Mouse (Mus musculus): ENCODE data around the gene St6gal1.
A peak's percentile ranks its signal among the peaks of the same experiment; 100 is the strongest.

The St6gal1 gene

DNA sequence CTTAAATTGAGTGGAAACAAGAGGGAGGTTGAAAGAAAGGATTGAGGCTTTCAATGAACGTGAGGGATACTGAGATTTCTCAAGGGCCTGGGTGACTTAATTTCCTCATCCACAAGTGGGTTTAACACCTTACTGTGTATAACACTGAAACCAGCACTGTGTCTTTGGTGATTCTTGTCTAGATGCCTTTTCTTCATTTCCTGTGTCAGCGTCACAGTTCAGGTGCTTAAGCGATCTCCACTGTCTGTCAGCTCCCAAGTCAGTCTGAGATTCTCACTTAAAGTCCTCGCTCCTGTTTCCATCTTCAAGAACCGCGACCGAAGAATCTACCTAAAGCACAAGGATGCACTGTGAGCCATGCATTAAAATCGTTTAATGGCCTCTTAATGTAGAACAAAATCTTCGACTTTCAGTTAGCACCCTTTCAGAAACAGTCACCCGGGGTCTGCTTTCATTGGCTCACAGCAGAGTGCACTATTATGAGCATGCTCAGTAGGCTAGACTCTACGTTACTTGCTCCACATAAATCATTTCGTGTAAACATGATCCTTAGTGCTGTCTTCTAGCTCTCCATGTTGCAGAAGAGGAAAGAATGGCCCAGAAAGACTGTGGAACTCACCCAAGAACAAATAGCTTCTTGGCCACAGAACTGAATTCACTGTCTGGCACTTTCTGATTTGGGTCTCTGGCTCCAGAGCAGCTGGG, 1.2 kb upstream of the St6gal1 start:
- no peak for DNase-seq (ENCODE audit: low spot score in 2 of 2)

DNA sequence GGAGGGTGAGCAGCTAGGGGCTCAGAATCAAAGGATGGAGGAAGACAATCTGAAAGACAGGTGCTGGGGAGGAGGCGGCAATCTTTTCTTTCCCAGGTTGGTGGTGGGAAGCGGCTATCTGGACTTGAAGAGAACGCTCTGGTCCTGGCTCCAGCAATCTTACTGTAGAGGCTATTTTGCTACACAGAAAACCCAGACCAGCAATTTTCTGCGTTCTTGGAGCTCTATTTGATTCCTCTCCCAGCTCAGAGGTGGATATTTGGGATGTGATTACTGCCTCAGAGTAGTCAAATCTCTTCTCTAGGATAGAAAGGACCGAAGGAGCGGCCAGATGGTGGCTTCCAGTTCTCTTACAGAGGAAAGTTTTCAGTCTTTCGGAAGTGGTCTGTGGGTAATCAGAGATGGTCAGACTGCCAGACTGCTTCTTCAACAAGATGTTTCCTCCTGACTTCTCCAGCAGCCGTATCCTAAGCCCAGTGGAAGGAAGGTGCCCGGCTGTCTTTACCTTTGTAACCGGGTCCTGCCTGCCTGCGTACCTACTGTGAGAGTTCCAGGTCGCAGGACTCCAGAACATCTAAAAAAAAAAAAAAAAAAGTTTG, 570 bp upstream of the St6gal1 start:
- DNase-seq (ENCODE audit: low spot score in 2 of 2), result no peak

GRCm38 (mm10) chr16:23225069-23225721, 655 bp downstream of the St6gal1 start:
- peak; percentile 13 to 35 for DNase-seq (ENCODE audit: low spot score in 2 of 2)

DNA sequence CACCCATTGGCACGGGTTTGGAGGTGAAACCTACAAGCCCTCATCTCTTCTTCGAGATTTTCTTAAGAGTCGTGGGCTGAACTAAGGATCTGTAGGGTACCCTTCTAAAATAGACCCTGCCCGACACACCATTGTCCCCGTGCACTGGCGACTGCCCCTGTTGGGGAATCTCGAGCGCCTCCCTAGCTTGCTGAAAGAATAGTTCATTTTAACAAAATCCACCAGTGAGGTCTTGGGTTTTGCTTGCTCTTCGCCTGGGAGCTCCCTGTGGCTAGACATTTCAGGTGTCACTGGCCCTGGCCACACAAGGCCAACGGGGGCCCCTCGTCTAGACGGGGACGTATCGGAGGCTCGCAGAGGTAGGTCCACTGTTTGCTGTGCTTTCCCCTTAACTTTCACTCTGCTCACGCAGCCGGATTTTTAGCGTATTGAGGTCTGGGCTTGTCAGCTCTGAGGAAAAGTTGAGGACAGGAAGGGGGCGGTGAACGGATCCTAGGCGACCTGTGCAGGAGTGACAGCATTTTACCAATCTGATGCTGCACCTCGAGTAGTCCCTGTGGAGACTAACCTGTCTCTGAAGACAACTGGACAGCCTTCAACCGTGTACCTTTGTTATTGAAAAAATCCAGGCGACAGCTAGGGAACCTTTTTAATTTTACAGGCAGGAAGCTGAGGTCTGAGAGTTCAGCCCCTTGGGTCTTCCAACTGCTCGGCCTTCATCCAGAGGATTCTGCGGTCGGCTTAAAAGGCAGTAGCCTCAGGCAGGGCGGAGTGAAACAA, 1.5 kb downstream of the St6gal1 start:
- DNase-seq (ENCODE audit: low spot score in 2 of 2), result peak; percentile 27 to 41

DNA sequence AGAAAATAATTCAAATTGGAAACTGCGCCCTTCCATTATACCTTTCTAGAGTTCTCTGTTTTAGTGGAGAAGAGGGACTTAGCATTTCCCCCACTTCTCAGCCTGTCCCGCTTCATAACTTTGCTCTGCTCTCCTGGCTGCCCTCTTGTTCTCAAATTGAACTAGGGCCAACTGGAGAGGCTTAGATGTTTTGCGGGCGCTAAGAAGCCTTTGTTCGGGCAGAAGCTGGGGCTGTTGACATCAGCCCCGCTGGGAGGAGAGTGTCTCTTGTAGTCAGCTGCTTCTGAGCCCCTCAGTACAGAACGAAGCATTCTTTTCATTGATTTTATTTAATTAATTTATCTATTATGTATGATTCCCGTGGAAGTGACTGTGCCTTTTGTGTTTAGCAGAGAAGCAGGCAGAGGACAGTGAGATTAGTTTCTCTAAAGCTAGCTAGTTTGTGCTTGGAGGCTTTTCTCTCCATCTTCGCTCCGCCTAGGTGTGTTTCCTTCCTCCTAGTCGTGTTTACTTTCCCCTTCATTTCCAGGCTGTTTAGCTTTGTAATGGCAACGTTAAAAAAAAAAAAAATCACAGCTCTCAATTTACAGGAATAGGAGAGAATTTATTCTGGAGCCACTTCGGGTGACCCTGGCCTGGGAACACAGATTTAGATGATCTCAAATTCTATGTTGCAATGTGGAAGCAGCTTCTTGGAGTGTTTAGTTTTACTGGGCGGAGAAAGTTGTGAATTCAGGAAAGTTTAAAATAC, 2.2 kb downstream of the St6gal1 start:
- DNase-seq (ENCODE audit: low spot score in 2 of 2), result no peak

GRCm38 (mm10) chr16:23227851-23228250, 3.3 kb downstream of the St6gal1 start:
- no peak for DNase-seq (ENCODE audit: low spot score in 2 of 2)

- DNase-seq (ENCODE audit: low spot score in 2 of 2), result no peak
Measured at GRCm38 (mm10) chr16:23228486-23228885, 3.9 kb downstream of the St6gal1 start.

DNA sequence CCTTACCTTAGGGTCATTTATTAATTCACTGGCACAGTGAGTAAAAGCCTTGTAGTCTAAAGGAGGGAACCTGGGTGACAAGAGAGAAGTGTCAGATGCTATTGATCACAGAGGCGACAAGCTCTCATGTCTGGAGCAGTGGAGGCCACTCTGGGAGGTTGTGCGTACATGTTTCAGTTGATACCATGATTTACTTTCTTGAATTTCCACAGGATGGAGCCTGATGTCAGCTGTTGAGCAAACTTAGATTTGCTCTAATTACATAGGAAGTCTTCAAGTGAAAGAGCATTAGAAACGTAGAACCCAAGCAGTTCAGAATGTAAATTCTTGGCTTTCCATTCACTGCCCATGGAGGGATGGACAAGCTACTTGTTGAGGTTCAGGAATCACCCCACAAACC, 5.4 kb downstream of the St6gal1 start:
- DNase-seq (ENCODE audit: low spot score in 2 of 2), result no peak

GRCm38 (mm10) chr16:23231168-23231567, 6.6 kb downstream of the St6gal1 start:
- peak in 1 of 2 experiments; percentile 27 for DNase-seq (ENCODE audit: low spot score in 2 of 2)

- DNase-seq (ENCODE audit: low spot score in 2 of 2), result no peak
Measured at GRCm38 (mm10) chr16:23232691-23233090, 8.2 kb downstream of the St6gal1 start.

DNA sequence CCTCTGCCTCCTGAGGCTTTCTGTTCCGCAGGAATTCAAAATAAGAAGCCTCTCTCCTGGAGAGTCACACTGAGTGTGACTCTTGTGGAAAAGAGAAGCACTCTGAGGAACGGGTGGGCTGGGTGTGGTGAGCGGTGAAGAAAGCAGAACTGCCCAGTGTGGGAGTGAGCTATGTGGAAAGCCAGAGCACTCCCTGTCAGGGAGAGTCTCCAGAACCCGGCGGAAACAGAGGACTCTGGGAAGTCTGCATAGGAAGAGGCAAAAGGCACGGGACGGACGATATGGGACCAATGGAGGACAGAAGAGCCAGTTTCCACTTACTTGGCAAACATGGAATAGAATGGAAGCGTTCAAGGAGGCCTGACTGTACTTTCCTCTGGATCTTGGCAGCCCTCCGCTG, 9.0 kb downstream of the St6gal1 start:
- DNase-seq (ENCODE audit: low spot score in 2 of 2), result peak; percentile 29 to 56

- no peak for DNase-seq (ENCODE audit: low spot score in 2 of 2)
Measured at GRCm38 (mm10) chr16:23234557-23234956, 10.0 kb downstream of the St6gal1 start.

- DNase-seq (ENCODE audit: low spot score in 2 of 2), result no peak
Measured at GRCm38 (mm10) chr16:23235173-23235694, 10.7 kb downstream of the St6gal1 start.

DNA sequence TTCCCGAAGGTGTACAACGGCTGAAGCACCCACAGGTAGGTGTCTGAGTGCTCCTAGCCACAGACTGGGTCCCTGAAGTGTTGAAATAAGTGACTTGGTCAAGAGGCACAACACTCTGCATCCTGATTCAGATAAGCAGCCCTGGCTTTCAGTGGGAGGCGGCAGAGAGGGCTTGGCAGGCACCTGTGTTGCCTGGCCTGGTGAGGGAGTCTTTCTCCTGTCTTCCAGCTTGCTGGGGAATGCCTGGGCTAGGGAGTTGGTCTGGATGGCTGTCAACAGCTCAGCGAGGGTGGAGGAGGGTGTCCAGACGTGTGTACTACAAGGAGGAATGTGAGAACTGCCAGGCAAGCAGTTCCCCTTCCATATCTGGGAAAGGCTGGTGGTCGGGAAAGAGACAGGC, 15.0 kb downstream of the St6gal1 start:
- DNase-seq (ENCODE audit: low spot score in 2 of 2), result peak in 1 of 2 experiments; percentile 27

GRCm38 (mm10) chr16:23240049-23240949, 15.8 kb downstream of the St6gal1 start:
- peak; percentile 37 to 86 for DNase-seq (ENCODE audit: low spot score in 2 of 2)

DNA sequence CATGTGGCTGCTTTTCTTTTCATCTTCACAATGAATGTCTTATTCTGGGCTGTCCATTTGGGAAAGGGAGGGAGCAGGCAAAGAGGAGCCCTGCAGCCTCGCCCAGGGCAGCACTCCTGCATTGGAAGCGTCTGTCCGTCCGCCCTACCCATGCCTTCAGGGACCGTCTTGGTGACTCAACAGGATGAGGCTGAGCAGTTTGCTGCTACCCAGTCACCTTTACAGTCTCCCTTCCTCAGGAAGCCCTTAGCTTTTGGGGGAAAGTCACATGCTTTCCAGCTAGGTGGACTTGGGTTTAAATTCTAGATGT, 16.4 kb downstream of the St6gal1 start:
- DNase-seq (ENCODE audit: low spot score in 2 of 2), result no peak

- no peak for DNase-seq (ENCODE audit: low spot score in 2 of 2)
Measured at GRCm38 (mm10) chr16:23243726-23244425, 19.3 kb downstream of the St6gal1 start.

DNA sequence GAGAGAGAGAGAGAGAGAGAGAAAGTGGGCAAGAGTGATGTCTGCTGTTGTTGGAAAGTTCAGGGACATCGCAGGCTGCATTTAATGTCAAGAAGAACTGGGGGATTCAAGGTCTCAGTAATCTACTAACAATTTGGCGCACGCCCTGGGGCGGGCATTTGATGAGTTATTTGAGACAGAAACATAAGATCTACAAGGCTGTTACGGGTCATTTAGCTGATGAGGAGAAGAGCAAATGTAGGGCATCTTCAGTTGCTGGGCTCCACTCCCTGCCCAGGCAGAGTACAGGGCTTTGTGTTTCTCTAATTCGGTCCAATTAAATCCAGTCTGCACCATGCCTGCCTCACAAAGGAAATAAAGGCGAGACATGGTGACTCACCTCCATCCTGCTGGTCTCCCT, 19.9 kb downstream of the St6gal1 start:
- DNase-seq (ENCODE audit: low spot score in 2 of 2), result no peak

- no peak for DNase-seq (ENCODE audit: low spot score in 2 of 2)
Measured at GRCm38 (mm10) chr16:23249285-23249684, 24.7 kb downstream of the St6gal1 start.

DNA sequence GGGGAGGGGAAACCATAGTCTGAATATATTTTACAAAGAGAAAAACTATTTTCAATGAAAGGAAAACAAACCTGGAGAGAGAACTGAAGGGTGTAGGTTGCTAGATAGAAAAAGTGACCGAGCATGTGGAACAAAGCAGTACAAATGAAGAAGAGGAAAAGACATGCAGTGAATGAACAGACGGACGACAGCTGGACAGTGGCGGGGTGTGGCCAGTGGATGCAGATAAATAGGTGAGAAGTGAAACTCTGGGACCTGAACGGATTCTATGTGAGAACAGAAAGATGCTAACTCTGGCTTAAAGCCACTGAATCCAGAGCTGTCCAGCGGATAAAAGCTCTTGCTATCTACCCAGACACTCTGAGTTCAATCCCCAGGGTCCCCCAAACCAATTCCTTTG, 25.2 kb downstream of the St6gal1 start:
- no peak for DNase-seq (ENCODE audit: low spot score in 2 of 2)
